Mouse (Mus musculus): ENCODE results near the gene Itgav.

DNA sequence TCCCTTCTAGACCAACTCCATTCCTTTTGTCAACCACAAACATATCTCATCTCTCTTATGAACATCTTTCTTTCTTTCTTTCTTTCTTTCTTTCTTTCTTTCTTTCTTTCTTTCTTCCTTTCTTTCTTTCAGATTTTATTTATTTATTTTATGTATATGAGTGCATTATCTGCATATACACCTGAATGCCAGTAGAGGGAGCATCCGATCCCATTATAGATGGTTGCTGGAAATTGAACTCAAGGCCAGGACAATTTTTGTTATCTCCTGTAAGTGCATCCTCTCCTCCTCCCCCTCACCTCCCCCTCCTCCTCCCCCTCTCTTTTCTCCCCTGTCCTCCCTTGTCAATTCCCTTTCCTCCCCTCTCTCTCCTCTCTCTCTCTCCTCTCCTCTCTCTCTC lies 25.7 kb upstream of the Itgav start:
- TF ChIP-seq CTCF (conservative IDR thresholded peaks at IDR 0.05; ENCODE audit: low read length) (peak; percentile 47), POU5F1 (IDR thresholded peaks at IDR 0.05; ENCODE audit: borderline replicate concordance, low read length) (no peak), NANOG (IDR thresholded peaks at IDR 0.05; ENCODE audit: borderline replicate concordance, low read length) (no peak)

Data from E14TG2a.4 (cell line).